Mouse (Mus musculus): ENCODE results near the gene Zfp943. TPM values are rescaled to one million over a fixed set of nuclear protein-coding genes. Genes with fewer than 3 reads are reported as not detected.

Gene Zfp943
- polyA plus RNA-seq, 1 experiment = 3.0 TPM

GRCm38 (mm10) chr17:22118770-22119169, 156.4 kb downstream of the Zfp943 start:
- TF ChIP-seq CTCF (conservative IDR thresholded peaks at IDR 0.05; ENCODE audit: insufficient read depth, insufficient read length, low read depth, low read length) (no peak), POLR2A (IDR thresholded peaks at IDR 0.05; ENCODE audit: low read depth, low read length) (no peak)
- H3K4me3 ChIP-seq (ENCODE audit: insufficient read depth, low read depth, low read length) = no peak overlapping the region
- no peaks in the 10 kb centered on the region for H3K27me3 ChIP-seq (replicated peaks; ENCODE audit: control insufficient read depth, insufficient read depth, low read length)
- DNase-seq = no peak
- no peak overlapping the region for H3K27ac ChIP-seq (ENCODE audit: insufficient read depth, low read depth, low read length)
- H3K36me3 ChIP-seq (ENCODE audit: control insufficient read depth, insufficient read depth, low read length) = no peaks in the 10 kb centered on the region
- H3K4me1 ChIP-seq (ENCODE audit: control insufficient read depth, insufficient read depth, low read length) = no peaks in the 10 kb centered on the region

Other genes with a start within 250 kb of the Zfp943 start
- 1.9 TPM in 2 replicates for gene Zfp229, start 231.8 kb upstream of the Zfp943 start, polyA plus RNA-seq (2012; rRNA removed)
- gene Zfp820, start 116.8 kb upstream of the Zfp943 start, polyA plus RNA-seq (2012; rRNA removed) = 0.14 TPM in 1 of 2 replicates, not detected in the other
- gene Zfp995, start 52.6 kb upstream of the Zfp943 start, polyA plus RNA-seq (2012; rRNA removed) = 0.33 and 0.83 TPM in 2 replicates
- gene Zfp942, start 88 bp upstream of the Zfp943 start, polyA plus RNA-seq (2012; rRNA removed) = 1.4 and 1.7 TPM in 2 replicates
- gene Zfp947, start 203.6 kb downstream of the Zfp943 start, polyA plus RNA-seq (2012; rRNA removed) = 0.17 and 0.26 TPM in 2 replicates